Mouse (Mus musculus): Measurements from ENCODE around the gene Dcps. TPM values are rescaled to one million over a fixed set of nuclear protein-coding genes. Genes with fewer than 3 reads are reported as not detected.

The Dcps gene
- total RNA-seq, 2 experiments from 2014 or later: 15.3 to 19.7 TPM

DNA sequence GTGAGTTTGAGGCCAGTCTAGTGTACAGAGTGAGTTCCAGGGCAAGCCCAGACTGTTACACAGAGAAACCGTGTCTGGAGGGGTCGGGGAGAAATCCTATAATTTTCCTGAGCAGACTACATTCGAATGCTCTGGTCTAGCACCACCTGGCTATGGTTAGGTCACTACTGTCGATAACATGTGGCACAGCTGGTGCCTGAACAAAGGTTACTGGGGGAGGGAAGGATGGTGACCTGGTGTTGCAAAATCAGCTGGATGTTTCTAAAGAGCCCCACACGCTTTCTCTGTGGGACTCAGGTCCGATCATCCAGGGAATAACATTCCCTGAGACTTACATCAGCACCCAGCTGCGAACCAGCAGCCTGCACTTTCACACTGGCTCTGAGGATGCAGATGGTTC lies 37.8 kb downstream of the Dcps start:
- DNase-seq (ENCODE audit: low spot score in 2 of 2): no peak

DNA sequence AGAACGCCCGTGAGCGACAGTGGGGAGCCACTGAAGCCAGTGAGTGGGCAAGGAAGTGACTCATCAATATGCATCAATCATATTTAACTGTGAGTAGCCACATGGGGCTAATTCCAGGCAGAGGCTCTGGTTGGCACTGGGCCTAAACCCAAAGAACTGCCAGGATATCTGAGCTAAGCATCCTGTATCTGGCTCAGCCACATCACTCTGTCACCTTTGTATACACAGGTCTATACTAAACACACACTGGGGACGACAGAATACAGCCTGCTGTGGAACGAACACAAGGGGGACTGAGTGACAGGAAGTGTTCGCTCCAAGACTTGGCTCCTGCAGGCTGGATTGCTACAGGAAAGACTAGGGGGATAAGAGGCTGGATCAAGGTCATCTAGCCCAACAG lies 40.3 kb downstream of the Dcps start:
- no peak for DNase-seq (ENCODE audit: low spot score in 2 of 2)

DNA sequence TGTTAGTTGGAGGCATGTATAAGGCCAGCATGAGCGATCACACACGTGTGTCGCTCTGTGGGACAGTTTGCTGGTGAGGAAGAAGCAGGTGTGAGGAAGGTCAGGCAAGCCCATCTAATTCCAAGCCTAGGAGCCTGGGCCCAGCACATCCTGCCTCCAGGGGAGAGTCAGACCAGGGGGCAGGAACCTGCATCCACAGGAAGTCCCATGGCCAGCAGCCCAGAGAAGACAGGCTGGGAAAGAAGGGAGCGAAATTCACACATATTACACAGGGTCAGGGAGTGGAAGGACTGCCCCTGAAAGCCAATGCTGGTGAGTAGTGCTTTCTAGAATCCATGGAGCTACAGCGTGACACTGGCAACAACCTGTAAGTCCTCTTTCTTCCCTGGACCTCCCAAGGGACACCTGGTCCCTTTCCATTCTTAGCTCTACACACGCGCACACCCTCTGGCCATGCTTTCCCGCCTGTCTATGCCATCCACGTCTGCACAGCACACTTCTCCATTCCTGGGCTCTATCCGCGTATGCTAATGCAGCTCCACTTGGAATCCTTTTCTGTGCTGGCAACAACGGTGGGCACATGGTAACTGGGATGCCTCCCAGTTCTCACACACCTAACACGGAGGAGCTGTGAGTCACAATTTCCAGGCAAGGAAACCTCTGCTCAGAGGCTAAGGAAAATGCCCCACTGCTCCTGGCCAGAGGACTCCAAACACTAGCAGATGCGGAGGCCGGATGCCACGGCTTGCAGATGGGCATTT lies 44.0 kb downstream of the Dcps start:
- peak in 1 of 2 experiments; percentile 41 for DNase-seq (ENCODE audit: low spot score in 2 of 2)

DNA sequence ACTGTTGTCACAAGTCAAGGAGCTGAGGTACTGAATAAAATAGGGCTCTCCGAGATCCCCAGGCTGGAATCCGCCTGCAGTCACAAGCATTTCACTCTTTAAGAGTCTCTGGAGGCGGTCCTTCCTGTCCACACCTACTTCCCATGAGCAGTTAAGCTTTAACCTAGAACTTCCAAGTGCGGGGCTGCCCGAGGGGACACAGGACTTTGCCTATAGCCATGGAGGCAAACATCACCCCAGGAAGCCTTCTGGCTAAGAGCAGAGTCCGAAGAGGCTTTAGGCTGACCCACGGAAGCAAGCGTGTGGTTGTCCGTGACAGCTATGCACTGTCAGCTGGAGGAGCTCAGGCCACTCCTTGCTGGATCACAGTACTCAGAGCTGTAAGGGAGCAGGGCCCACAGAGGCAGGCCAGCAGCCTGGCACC lies 46.9 kb downstream of the Dcps start:
- DNase-seq (ENCODE audit: low spot score in 2 of 2): no peak

DNA sequence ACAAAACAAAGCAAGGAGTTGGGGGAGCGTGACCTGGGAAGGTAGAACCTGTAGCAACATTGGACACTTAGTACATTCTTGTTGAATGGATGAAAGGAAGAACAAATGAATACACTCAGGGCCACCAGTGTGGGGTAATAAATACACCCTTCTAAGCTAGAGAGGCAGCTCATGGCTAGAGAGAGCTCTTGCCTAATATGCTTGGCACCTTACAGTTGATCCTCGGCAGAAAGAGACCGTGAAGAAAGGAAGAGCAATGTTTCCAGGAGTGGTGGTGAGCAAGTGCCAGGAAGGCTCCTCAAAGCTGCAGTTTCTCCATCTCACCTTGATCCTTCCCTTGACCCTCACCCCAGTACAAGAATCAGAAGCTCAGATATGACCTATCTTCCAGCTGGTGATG lies 47.3 kb downstream of the Dcps start:
- no peak for DNase-seq (ENCODE audit: low spot score in 2 of 2)

DNA sequence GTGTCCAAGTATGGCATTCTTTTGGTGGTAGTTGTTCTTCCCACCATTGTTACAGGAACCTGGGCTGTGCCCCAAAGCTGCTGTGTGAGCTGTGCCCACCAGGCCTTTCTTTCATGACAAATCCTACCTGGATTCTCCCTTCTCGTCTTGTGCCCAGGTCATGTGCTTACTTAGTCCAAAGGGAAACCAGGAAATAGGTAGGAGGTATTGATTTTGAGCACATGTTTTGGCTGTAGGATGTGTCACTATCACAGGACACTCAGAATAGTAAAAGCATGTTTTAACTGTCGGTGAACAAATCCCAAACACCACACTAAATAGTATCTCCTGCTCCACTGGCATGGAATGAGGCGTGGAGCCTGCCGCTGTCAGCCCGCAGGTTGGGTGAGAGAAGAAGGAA lies 48.3 kb downstream of the Dcps start:
- no peak for DNase-seq (ENCODE audit: low spot score in 2 of 2)

DNA sequence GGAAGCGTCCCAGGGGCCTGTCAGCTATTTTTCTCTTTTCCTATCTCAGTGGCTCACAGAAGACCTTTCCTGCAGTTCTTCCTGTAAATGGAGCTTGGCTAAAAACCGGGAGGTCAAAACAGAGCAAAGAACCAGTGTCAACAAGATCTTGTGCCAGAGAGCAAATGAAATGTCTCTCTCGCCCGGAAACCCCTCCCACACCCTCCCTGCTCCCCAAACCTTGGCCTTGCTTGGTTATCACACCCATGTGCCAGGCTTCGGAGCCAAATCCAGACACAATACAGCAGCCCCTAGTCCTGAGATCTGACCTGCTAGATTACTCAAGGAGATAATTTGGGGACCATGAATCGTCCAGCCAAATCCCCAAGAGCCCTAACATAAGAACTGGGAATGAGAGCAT lies 48.7 kb downstream of the Dcps start:
- no peak for DNase-seq (ENCODE audit: low spot score in 2 of 2)

DNA sequence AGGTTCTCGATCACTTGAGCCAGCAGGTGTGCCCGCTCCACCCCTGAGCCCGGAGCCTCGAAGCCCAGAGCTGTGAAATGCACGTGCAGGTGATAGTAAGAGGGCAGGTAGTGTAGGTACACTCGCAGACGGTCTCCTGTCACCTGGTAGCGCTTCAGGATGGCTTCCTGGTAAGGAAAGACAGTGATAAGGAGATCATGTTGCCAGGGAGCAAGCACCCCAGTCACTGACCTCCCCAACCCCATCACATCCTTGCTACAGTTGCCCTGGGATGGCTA lies 51.2 kb downstream of the Dcps start:
- DNase-seq (ENCODE audit: low spot score in 2 of 2): no peak

DNA sequence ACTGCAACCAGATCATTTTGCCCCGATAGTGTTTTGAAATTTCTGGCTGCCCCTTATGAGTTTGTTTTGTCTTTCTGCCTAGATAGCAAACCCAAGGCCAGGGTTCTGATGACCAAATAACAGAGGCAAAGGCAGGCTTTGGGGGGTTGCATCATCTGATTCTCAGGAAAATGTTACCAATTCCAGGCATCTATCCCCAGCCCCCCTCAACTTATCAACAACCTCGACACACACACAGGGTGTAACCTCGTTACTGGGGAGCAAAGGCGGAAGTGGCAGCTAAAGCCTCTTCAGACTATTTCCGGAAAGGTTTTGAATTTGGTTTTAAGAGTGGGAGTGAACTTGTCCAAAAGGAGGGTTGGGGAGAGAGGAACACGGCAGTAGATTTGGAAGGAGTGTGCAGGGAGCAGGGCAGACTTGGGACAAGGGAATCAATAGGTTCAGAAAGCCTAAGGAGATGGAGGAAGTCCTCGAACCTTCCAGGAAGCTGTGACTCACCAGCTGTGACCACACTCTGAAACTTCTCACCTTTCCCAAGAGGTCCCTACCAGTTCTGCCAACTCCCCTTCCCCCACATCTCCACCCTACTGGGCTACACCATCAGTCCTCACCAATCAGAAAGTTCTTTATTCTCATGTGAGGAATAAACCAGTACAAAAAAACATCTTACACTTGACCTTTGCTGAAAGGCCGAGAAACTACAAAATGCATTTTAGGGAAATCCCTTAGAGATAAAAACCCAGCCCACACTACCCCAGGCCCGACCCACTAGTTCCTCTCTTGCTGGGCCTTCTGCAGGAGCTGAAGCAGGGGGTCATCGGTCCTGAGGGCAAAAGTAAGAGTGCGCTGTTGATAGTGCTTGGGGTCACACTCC lies 51.8 kb downstream of the Dcps start:
- no peak for DNase-seq (ENCODE audit: low spot score in 2 of 2)

DNA sequence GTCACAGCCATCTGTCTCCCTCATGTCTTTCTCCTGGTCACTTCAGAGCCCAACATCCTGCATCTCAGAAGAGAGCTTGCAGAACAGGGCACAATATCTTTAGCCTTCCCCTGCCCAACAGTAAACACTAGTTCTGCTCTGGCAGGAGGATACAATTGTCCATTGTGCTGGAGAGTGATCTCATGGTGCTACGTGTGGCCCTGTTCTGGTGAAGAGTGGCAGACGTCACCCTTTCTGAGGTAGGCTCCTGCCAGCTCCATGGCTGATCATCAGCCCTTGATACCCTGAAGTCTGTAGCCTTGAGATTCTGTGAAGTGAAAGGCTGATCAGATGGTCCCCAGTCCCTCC lies 52.4 kb downstream of the Dcps start:
- DNase-seq (ENCODE audit: low spot score in 2 of 2): no peak

DNA sequence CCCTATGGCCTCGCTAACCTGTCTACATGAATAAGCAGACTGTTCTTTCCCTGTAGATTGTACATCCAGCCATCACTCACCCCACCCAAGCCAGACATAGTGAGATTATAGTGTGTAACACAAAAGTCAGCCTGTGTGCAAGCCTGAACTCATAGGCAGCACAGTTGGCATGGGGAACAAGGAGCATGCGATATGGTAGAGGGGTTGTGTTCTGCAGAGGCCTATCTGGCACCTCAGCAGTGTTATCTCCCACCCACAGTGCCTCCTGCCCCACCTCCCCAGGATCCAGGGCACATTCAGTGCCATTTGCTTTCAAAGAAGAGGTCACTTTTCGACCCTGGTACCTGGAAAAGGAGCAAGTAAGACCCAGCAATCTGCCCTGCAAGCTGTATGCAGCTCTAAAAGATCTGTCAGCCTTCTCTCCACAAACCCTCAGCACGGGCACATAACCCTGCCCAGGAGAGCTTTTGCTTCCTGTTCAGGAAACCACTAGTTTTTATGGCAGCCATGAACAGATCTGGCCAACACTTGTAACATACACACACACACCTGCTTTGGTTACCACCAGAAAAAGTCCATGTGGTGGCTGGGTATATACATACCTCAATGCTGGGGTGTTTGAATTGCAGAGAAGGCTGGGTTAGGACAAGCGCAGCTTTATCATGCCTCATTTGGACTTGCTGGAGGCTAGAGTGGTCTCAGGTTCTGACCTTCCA lies 53.2 kb downstream of the Dcps start:
- DNase-seq (ENCODE audit: low spot score in 2 of 2): no peak

DNA sequence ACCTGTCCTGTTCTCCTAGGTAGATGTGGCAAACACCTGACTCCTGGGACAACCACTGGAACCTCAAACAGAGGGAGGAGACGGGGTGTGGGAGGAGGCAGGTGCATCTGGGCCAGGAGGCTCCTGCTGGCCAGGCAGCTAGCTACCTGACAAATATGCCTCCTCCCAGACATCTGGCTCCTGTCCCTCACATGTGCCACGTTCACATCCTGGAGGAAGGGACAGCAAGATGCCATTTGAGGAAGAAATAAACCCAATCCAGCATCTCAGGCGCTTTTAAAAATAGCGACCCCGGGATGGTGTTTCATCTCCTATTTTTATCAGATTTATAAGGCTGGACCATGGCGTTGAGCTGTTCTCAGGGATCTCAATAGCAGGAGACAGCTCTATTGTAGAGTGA lies 56.7 kb downstream of the Dcps start, which contains the start of gene St3gal4:
TSS of gene St3gal4 (minus strand) at position 101 of the 400 bp plus-strand sequence.
- no peak for DNase-seq (ENCODE audit: low spot score in 2 of 2)

DNA sequence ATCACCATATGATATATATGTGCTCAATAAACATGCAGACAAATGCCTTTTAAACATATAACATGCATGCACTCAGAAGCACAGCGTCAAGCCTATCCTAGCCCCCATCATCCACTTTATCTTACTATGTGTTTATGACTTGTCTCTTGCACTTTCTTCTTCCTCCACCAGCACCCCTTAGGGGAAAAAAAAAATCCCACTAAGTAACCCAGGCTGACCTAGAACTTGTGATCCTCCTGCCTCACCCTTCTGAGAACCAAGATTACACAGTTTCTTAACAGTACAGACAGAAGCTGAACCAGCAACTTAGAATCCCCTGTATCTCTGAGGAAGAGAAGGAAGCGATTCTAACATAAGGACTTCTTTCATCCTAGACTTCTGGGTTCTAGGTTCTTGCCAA lies 57.3 kb downstream of the Dcps start:
- DNase-seq (ENCODE audit: low spot score in 2 of 2): no peak

DNA sequence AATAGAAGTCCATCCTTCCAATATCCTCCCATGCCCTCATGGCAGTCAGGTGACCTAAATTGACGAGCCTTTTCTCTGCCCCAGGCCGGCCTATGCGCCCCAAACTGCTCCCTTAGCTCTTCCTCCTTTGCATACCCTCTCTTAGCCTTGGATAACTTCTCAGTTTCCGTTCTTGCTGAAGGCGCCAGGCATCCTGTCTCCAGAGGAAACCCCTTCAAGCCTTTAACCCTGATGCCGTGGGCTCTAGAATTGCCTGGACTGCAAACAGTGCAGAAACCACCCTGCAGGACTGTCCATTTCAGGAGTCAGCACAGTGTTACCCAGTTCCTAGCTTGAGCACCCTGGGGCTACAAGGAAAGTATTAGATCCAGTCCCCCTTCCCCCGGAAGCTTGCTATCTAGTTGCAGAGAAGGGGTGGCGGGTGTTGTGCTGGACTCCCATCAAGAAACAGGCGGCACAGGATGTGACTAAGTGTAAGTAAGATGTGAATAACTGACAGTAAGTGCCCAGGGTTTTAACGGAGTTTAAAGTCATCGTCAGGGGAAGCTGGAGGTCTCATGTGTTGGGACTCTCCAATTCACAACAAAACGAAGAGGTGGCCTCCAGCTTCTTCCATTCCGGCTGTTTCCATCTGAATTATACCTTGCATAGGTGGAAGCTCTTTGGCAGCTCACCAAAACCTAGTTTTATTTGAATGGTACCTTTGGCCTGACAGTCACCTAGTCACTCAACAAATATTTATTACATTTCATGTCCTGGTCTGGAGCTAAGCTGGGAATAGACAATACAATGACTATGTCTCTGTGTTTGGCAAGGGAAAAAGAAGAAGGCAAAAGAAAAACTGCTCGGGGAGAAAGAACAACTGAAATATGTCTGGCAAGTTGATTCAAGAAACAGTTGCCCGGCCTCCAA lies 58.2 kb downstream of the Dcps start:
- DNase-seq (ENCODE audit: low spot score in 2 of 2): no peak

DNA sequence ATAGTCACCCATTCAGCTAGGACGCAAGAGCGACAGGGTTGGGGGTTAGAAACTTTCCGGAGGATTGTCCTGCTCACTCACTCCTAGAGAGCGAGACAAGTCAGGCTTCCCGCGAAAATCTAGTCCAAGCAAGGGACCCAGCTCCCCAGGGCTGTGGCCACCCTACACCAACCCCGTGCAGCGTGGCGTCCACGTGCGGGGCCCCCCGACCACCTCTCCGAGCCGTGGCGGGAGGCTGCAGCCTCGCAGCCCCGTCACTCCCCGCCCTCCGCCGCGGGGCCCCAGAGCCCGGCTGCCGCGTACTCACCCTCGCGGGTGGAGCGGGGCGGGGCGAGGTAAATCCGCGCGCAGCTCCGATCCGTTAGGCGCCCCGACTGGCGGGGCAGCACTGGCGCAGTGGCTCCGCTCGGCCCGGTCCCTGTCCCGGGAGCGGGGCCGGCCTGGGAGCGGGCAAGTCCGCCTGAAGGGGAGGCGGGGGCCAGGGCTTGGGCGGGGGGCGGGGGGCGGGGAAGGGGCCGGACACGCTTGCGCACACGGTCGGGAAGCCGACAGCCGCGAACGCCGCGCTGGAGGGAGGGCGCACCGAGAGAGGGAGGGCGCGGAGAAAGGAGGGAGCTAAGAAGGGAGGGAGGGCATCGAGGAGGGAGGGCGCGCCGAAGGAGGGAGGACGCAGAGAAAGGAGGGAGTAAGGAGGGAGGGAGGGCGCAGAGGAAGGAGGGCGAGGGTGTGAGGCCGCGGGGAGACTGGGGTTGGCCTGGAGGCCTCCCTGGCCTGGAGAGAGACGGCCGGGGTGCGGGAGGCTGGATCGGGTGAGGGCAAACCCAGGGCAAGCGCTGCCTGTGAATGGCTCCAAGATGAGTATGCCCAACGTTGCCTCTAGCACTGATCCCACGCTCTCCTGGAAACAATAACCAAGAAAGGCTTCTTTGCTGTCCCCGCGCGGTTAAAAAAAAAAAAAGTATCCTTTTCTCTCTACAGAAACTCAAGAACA lies 59.2 kb downstream of the Dcps start:
- DNase-seq (ENCODE audit: low spot score in 2 of 2): peak; percentile 71 to 79

DNA sequence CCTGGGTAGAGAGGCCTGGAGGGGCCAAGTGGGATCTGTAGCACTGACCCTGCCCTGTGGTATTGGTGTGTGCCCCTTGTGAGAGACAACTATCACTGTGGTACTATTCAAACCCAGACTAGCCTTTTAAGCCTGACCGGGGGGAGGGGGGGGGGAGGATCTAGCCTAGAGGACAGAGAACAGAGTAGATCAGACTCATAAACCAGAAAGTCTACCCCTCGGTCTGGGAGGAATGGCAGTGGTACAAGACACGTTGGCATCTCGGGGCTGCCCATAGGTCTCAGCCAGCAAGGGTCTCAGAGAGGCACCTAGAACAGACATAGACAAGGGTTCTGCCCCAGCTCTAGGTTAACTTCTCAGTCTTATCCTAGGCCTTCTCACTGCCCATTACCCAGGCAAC lies 60.1 kb downstream of the Dcps start:
- DNase-seq (ENCODE audit: low spot score in 2 of 2): no peak

DNA sequence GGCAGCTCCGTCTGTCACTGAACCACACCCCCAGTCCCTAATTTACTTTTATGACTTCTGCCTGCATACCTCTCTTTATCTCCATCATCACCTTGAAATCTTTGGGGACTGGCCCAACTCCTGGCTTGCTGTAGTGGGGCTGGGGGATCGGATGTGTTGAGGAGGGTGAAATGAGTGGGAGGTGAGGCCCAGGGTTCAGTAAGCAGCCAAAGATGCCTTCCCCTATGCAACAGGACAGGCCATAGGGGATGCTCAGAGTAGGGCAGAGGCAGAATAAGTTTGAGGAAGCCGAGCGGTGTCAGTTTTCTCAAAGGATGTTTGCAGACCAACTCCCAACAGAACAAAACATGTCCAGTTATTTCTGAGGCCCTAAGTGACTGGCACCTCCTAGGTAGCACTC lies 60.6 kb downstream of the Dcps start:
- DNase-seq (ENCODE audit: low spot score in 2 of 2): no peak

DNA sequence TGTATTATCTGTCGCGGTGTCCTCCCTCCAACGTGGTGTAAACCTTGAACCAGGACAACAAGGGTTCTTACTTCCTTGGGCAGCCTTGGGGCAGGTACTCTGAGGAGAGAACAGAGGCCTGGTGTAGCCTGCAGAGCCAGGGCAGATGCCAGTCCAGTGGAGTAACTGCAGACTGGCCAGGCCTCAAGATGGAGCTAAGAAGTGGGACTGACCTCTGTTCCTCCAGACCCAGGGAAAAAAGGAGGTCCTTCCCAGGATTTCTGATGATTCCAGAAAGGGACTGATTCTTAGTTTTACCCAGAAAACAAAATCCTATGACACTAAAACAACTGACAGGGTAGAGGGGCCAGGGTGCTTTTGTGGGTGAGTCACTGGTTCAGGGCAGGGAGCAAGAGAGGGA lies 61.6 kb downstream of the Dcps start:
- no peak for DNase-seq (ENCODE audit: low spot score in 2 of 2)

DNA sequence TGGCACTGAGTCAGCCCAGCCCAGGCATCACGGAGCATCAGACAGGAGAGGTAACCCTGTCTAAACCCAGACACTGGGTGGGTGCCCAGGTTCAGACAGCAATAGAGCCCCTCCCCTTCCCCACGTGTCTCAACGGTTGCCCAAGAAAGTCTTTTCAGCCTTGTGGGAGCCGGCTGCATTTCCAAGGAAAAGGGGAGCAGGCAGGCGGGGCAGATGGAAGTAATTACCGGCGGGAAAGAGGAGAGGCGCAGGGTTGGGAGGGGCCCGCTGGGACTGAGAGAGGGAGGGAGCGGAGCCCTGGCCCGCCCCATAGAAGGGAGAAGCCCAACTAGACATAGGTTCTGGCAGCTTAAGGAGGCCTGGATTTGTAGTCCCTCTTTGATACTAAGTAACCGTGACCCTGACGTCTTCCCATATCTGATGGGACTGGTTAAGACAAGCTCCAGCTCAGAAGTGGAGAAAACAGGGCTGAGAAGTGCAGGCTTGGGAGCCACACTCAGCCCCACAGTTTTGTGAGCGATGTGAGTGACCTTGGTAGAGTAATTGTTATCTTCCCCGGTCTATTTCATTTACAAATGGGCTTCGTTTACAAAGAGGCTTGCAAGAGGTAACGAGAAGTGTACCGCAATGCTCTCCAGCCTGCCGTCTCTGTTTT lies 63.8 kb downstream of the Dcps start:
- DNase-seq (ENCODE audit: low spot score in 2 of 2): peak in 1 of 2 experiments; percentile 47
